8 mouse cellular contexts compared by ENCODE assay signal in the genomic region with DNA sequence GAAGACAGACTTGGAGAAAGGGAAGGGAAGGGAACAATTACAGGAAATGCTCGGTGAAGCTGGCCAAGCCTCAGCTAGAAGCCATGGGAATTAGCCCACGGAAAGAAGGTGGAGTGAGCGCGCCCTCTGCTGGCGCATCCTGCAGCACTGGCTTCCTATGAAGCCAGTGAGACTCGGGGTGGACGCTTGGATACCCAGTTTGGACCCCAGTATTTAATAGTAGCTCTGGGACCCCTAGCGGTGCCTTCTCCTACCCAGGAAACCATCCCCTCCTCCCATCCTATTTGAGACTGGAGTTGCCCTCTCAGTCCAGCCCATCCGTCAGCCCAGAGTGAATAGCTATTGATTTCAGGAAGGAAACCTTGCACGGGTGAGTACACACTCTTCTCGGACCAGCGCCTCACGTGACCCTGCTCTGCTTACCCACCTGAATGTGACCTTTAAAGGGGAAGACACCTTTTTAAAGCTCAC. TPM values are rescaled to one million over a fixed set of nuclear protein-coding genes. Genes with fewer than 3 reads are reported as not detected.
DNase-seq lines count a peak whose midpoint lies in the region; ATAC-seq and TF ChIP-seq lines count a peak whose summit lies in the region.

A gene (plus strand): TSS at position 278 of the 471 bp plus-strand sequence.

- intact Hi-C loops in heart, postnatal 10 days (cut with DNase I) = loop anchor here (1.0 kb wide), 3 partner anchors 46 to 127 kb away; no protein-coding TSS in a partner anchor

- no peaks in the 10 kb centered on the region for H3K9me3 ChIP-seq in E14TG2a.4 (ENCODE audit: low read length)
- H3K9me3 ChIP-seq in forebrain, embryonic 14.5 days (replicated peaks; ENCODE audit: control insufficient read depth, low read length) = no peaks in the 10 kb centered on the region
- H3K9me3 ChIP-seq in liver, embryonic 14.5 days (ENCODE audit: control insufficient read depth, low read length) = no peaks in the 10 kb centered on the region
- no peaks in the 10 kb centered on the region for H3K9me3 ChIP-seq in stomach, embryonic 16.5 days (replicated peaks; ENCODE audit: control insufficient read depth, low read length)

- H3K4me3 ChIP-seq in E14TG2a.4 (replicated peaks; ENCODE audit: low read length) = peak within 1 kb of the TSS; percentile 60
- H3K4me3 ChIP-seq in forebrain, embryonic 14.5 days (ENCODE audit: low read depth, low read length) = peak within 1 kb of the TSS; percentile 11; the same call in 1 of the 2 replicates
- no peak within 1 kb of the TSS for H3K4me3 ChIP-seq in liver, embryonic 14.5 days (ENCODE audit: insufficient read depth in 1 of 2, low read depth in 2 of 2, low read length in 2 of 2)
- H3K4me3 ChIP-seq in stomach, embryonic 16.5 days (replicated peaks; ENCODE audit: low read length) = peak within 1 kb of the TSS; percentile 29

- peaks cover 66% of the 10 kb centered on the region for H3K4me1 ChIP-seq in E14TG2a.4 (replicated peaks; ENCODE audit: low read depth, low read length)
- peaks cover 9% of the 10 kb centered on the region for H3K4me1 ChIP-seq in forebrain, embryonic 14.5 days (ENCODE audit: control insufficient read depth, insufficient read depth, low read length)
- peaks cover 0 to 2% of the 10 kb centered on the region in 2 experiments; a peak in 1 of 4 replicates for H3K4me1 ChIP-seq in liver, embryonic 14.5 days (replicated peaks; ENCODE audit: control insufficient read depth in 2 of 2, insufficient read depth in 2 of 2, low read length in 1 of 2)
- peaks cover 8% of the 10 kb centered on the region for H3K4me1 ChIP-seq in stomach, embryonic 16.5 days (ENCODE audit: control insufficient read depth, insufficient read depth, low read length)

- peak; percentile 84; the same call in 1 of the 2 replicates for ATAC-seq in cerebellum, adult (ENCODE audit: insufficient number of reproducible peaks, low FRiP score, low TSS enrichment)
- ATAC-seq in forebrain, embryonic 14.5 days = peak; percentile 77
- peak; percentile 59 for ATAC-seq in liver, embryonic 14.5 days (ENCODE audit: insufficient read depth)
- peak; percentile 81 for ATAC-seq in stomach, embryonic 16.5 days (ENCODE audit: insufficient read depth, low FRiP score)

- 0% methylated on average over 13 of the region's 13 CpGs for WGBS in forebrain, embryonic 14.5 days
- 1% methylated on average over 13 of the region's 13 CpGs for WGBS in liver, embryonic 14.5 days (ENCODE audit: insufficient replicate concordance)
- 1% methylated on average over 13 of the region's 13 CpGs for WGBS in stomach, embryonic 16.5 days

- H3K27me3 ChIP-seq in E14TG2a.4 (ENCODE audit: insufficient read depth, low read length) = no peaks in the 10 kb centered on the region
- H3K27me3 ChIP-seq in forebrain, embryonic 14.5 days (replicated peaks; ENCODE audit: control insufficient read depth, insufficient read depth, low read length) = no peaks in the 10 kb centered on the region
- no peaks in the 10 kb centered on the region for H3K27me3 ChIP-seq in liver, embryonic 14.5 days (ENCODE audit: control insufficient read depth, insufficient read depth, low read length)
- no peaks in the 10 kb centered on the region for H3K27me3 ChIP-seq in stomach, embryonic 16.5 days (ENCODE audit: control insufficient read depth, insufficient read depth, low read length)

- peak; percentile 80 for TF ChIP-seq CTCF in E14TG2a.4 (conservative IDR thresholded peaks at IDR 0.05; ENCODE audit: low read length)
- peak; percentile 88 for TF ChIP-seq CTCF in liver, embryonic 14.5 days (IDR thresholded peaks at IDR 0.05; ENCODE audit: low read depth)

- H3K27ac ChIP-seq in forebrain, embryonic 14.5 days (ENCODE audit: low read depth, low read length) = no peak within 1 kb of the TSS; the same call in 1 of the 2 replicates
- H3K27ac ChIP-seq in liver, embryonic 14.5 days = no peak within 1 kb of the TSS
- peak within 1 kb of the TSS; percentile 36; the same call in 1 of the 2 replicates for H3K27ac ChIP-seq in stomach, embryonic 16.5 days (ENCODE audit: low read length)

- no peak for TF ChIP-seq EP300 in liver, embryonic 14.5 days (IDR thresholded peaks at IDR 0.05; ENCODE audit: low read depth)

- peak within 1 kb of the TSS; percentile 45 for H3K9ac ChIP-seq in forebrain, embryonic 14.5 days (ENCODE audit: low read length)
- H3K9ac ChIP-seq in liver, embryonic 14.5 days (replicated peaks) = no peak within 1 kb of the TSS
- H3K9ac ChIP-seq in stomach, embryonic 16.5 days (ENCODE audit: low read length) = peak within 1 kb of the TSS; percentile 69

- H3K4me2 ChIP-seq in forebrain, embryonic 14.5 days (ENCODE audit: low read length) = peak within 1 kb of the TSS; percentile 46
- peak within 1 kb of the TSS; percentile 42 for H3K4me2 ChIP-seq in liver, embryonic 14.5 days (ENCODE audit: low read depth)
- peak within 1 kb of the TSS; percentile 58 for H3K4me2 ChIP-seq in stomach, embryonic 16.5 days (ENCODE audit: low read depth, low read length)

- H3K36me3 ChIP-seq in E14TG2a.4 (ENCODE audit: insufficient read depth, low read length) = no peaks in the 10 kb centered on the region
- H3K36me3 ChIP-seq in forebrain, embryonic 14.5 days (ENCODE audit: control insufficient read depth, insufficient read depth, low read length) = no peaks in the 10 kb centered on the region
- H3K36me3 ChIP-seq in liver, embryonic 14.5 days (replicated peaks; ENCODE audit: control insufficient read depth, insufficient read depth, low read depth) = no peaks in the 10 kb centered on the region
- H3K36me3 ChIP-seq in stomach, embryonic 16.5 days (ENCODE audit: control insufficient read depth, insufficient read depth, low read length) = no peaks in the 10 kb centered on the region

- peak; percentile 93 for DNase-seq in forebrain, embryonic 14.5 days (ENCODE audit: low spot score)
- DNase-seq in heart, postnatal 10 days = peak; percentile 87 to 93
- DNase-seq in kidney, postnatal 36 days = peak; percentile 88 to 95
- peak in 1 of 3 experiments; percentile 33 for DNase-seq in liver, embryonic 14.5 days (ENCODE audit: low read depth in 3 of 3, low spot score in 3 of 3)
- peak; percentile 14 to 27 for DNase-seq in natural killer cell, adult 2 months (ENCODE audit: low spot score in 2 of 2)

RNA-seq across cellular contexts. Expression of the gene that starts here (rescaled TPM):
- polyA plus RNA-seq in forebrain, embryonic 14.5 days (2014; fragmentation: Nextera tagmentation; extraction: Ambion mirVana) = not detected in 2 replicates
- total RNA-seq in heart, postnatal 10 days (2021) = not detected
- not detected in 2 replicates for polyA plus RNA-seq in liver, embryonic 14.5 days (2012; rRNA removed)
- polyA plus RNA-seq in liver, embryonic 14.5 days (2014; fragmentation: Nextera tagmentation; extraction: Ambion mirVana) = not detected in 2 replicates
- 1.3 and 1.5 TPM in 2 replicates for polyA plus RNA-seq in stomach, embryonic 16.5 days (2015; fragmentation: Nextera tagmentation; extraction: Ambion mirVana)

Comparison
In these comparisons a context has a peak if more than half of its experiments do, and no peak if none do; other contexts are left out.
1. Peak in DNase-seq, ATAC-seq, H3K4me3 ChIP-seq, H3K9ac ChIP-seq and H3K4me2 ChIP-seq in forebrain, embryonic 14.5 days; RNA of the gene not detected or under 1 TPM.
2. Peak in DNase-seq in heart, postnatal 10 days; RNA of the gene not detected or under 1 TPM.
3. Peak in ATAC-seq and H3K4me2 ChIP-seq in liver, embryonic 14.5 days; RNA of the gene not detected or under 1 TPM.
4. H3K4me3 ChIP-seq: peak in E14TG2a.4 (single experiment) and stomach, embryonic 16.5 days (single experiment); none in liver, embryonic 14.5 days (0 of 2).
5. Peak in every context shown above with its lines, with median percentiles within 50 percentile points of each other: ATAC-seq and H3K4me2 ChIP-seq.